Mouse (Mus musculus) fibroblast of lung, adult 2 months (primary cell): ENCODE data around the gene Klk1b4.

Source experiments
- DNase-seq: peaks from one replicate; pipeline ENCODE4 v3.0.0-alpha.2; 2011; ENCODE audit warnings: low read depth

The Klk1b4 gene

DNA sequence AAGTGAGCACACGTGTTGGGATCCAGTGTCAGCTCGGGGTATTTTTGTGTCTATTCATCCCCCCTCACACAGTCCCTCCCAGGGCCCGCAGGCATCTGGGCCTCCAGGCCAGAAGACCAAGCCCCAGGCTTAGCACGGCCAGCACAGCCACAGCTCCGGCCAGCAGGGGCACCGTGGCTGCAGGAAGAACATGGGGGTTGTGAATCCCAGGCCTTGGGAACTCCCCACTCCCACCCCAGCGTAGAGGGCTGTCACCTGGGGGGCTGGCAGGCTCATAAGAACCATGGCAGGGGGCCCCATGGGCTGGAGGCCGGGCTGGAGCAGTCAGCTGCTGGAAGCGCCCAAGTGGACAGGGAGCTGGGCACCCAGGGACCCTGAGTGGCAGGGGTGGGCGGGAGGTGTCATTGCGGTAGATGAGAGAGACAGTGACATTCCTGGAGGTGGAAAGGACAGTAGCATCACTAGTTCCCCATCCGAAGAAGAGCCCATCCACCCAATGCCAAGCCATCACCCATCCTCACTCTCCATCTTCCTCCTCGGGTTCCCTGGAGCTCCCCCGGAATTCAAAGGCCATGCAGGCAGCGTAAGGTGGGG lies 45.9 kb downstream of the Klk1b4 start:
- DNase-seq, result no peak

DNA sequence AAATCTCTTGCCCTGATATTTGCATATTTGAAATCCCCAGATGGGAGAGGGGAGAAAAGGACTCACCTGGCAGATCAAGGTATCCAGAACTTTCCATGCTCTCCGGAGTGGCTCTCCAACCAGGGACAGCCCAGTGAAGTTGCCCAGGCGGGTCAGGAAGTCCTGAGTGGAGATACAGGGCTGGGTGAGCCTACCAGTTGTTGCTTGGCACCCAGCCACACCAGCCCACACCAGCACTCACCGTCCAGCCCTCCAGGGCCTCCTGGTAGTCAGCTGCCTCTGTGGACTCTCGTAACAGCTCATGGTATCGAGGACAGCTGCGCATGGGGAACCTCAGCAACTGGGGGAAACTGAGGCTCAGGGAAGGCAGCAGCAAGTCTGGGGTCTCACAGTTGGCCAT lies 47.7 kb downstream of the Klk1b4 start:
- no peak for DNase-seq

- no peak for DNase-seq
These were observed 50.0 kb downstream of the Klk1b4 start, which contains the start of gene Acp4 for GRCm38 (mm10) chr7:44257278-44257677. Gene Acp4 (minus strand): TSS chr7:44257378.

- no peak for DNase-seq
These were observed 53.2 kb downstream of the Klk1b4 start for GRCm38 (mm10) chr7:44260410-44260809.

DNA sequence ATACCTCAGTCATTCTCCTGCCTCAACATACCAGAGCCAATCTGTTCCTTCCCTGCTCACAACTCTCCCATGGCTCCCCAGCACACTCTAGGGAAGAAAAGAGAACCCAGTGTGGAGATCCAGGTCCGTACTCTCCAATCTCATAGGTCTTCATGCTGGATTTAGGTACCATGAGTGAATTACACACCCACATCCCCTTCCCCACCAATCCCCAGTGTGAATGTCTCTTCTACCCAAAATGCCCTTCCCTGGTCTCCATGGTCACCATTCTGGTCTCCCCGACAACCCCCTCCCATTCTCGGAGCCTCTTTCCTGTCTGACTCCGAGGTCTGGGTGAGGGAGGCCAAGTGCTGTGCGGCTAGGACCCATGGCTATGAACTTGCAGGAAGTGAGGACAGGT lies 53.9 kb downstream of the Klk1b4 start, which contains the start of gene Gm15517:
TSS of gene Gm15517 (plus strand) at position 301 of the 400 bp plus-strand sequence.
- DNase-seq, result no peak
